Mouse (Mus musculus) lung, adult 2 months (tissue): Measurements from ENCODE around the gene Gm20388.

Source experiments
- CTCF ChIP-seq: fragments of 200-500 bp; IDR thresholded peaks from 2 replicates; pipeline ENCODE4 v1.5.1; 2011; ENCODE audit warnings: mild to moderate bottlenecking, low read length, control low read depth; ENCODE audit not compliant: insufficient read depth
- POLR2A ChIP-seq: fragments of 200-500 bp; IDR thresholded peaks from 2 replicates; pipeline ENCODE4 v1.6.1; 2011; ENCODE audit warnings: low read depth, mild to moderate bottlenecking, control low read depth, low read length, borderline replicate concordance; ENCODE audit errors: extremely low read depth

DNA sequence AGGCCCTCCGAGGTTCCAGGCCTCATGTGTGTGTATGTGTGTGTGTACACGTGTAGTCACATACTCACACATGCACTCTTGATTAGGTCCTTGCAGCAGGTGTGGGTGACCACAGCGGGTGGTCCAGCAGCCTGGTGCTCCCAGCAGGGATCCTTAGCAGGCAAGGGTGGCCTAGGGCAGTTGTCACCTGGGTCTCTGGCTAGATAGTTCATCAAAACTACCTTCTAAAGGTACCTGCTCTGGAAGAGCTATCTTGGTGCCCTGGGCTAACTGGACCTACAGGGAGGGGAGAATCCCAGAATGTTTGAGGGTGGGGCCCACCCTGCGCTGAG, 1821.7 kb downstream of the Gm20388 start:
- TF ChIP-seq CTCF (no peak), POLR2A (no peak)
